Mouse (Mus musculus): ENCODE data around the gene Wwc2.

DNA sequence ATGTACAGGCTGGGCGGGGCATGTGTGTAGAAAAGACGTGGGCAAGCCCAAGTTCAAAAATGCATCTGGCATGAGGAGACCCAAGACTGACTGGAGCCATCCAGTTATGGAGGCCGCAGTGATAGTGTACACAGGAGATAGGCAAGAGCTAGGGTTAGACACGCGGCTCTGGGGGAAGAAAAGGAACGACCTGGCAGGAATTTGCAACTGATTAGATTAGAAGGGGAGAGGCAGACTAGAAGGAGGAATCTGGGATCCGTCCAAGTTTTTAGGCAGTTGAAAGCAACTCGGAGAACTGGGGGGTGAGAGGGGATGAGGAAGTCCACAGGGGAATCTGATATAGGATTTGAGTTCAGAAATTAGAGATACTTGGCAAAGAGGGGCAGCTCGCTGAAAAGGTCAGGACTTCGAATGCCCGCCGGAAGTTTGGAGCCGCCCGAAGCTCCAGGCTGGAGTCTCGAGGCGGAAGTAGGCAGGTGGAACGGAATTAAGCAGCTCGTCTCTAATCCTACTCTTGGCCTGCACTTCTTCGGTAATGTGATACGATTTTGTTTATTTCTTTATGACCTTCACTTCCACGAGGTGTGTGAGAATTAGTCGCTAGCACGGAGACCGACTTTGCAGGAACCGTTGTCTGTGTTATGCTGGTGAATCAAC is 4.0 kb upstream of the Wwc2 start:
- TF ChIP-seq TAL1 (IDR thresholded peaks at IDR 0.05; ENCODE audit: low read length) (no peak), GATA1 (IDR thresholded peaks at IDR 0.05; ENCODE audit: low read length) (no peak)

Data from erythroblast, embryonic 14.5 days (primary cell).